Mouse (Mus musculus) MEL-GATA-1-ER (cell line): Measurements from ENCODE around the gene Tmem120a.

ENCODE experiments used
- DNase-seq: peaks from one replicate; pipeline ENCODE4 v3.0.0-alpha.2; 2012; ENCODE audit warnings: low read depth; ENCODE audit errors: extremely low read depth

Tmem120a gene

DNA sequence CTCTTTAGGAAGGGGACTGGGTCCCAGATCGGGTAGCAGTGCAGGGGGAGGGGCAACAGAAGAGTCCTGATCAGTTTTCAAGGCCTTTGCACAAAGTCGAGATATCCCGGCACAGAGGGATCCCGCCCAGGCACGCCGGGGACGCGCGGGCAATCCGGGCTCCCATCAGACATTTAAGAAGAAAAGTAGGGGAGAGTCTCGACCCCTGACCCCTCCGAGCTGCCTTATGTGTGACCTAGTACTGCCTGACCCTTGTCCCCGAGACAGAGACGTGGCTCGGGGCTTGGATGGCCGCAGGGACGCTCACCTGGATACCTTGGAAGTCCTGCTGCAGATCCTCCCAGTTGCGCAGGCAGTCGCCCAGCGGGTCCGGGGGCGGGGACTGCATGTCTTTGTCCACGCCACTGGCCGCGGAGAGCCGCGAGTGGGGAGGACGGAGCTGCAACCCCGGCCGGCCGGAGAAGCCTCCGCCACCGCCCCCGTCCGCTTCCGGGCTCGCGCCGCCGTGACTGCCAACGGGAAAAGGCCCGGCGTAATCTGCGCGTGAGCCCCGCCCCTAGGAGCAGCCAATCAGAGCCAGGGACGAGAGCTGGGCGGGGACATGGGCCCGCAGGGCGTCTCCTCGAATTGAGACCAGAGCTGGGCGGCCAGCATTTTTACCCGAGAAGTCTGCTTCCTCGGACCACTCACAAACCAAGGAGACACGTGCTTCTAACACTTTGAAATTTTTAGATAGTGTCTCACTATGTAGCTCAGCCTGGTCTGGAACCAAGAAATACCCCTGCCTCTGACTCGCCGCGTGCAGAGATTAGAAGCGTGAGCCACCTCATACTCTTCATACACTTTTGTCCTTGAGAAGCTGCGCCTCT, at the start of gene Tmem120a:
Gene Tmem120a (minus strand): TSS at position 708 of the 869 bp plus-strand sequence.
- peak; percentile 63 for DNase-seq

GRCm38 (mm10) chr5:135782901-135783300, 38.7 kb upstream of the Tmem120a start:
- no peak for DNase-seq

DNA sequence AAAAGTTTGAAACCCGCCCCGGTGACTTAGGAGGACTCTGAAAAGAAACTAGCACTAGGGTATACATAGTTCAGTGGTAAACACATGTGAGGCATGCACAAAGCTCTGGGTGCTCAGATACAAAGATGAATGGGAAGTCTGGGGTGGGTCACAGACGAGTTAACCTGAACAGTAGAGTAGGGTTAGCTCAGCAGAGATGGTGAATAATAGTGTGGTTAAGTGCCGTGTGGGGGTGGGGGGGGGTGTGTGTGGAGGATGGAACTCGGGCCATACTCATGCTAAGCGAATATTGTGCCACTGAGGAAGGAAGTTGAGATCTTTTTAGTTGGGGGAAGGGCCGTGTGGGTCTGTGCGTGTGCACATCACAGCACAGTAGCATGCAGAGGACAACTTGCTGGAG, 36.1 kb upstream of the Tmem120a start:
- no peak for DNase-seq

- peak; percentile 99 for DNase-seq
These were observed 34.5 kb upstream of the Tmem120a start, which contains the start of gene Mdh2 for GRCm38 (mm10) chr5:135778471-135779445. Gene Mdh2 (plus strand): TSS chr5:135778480.

- DNase-seq, result no peak
These were observed 33.7 kb upstream of the Tmem120a start, which contains the start of gene Styxl1 for GRCm38 (mm10) chr5:135777796-135778470. Gene Styxl1 (minus strand): TSS chr5:135778385.

GRCm38 (mm10) chr5:135776546-135776945, 32.3 kb upstream of the Tmem120a start:
- no peak for DNase-seq

DNA sequence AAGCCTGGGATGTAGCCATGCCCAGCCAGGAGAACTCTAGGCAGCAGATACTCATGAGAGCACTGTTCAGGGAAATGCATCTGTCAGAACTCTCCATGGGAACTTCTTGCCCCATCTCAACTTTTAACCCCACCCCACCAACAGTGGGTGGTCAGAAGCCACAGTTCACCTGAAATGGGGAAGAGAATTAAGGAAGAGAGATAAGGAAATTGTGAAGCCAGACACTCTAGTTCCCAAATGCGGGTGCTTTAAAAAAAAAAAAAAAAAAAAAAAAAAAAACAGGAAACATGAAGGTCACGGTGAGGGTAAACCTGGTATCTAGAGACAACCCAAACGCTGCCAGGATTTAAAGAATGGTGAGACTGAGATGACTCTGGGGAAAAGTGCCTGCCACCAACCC, 28.3 kb upstream of the Tmem120a start:
- no peak for DNase-seq

DNA sequence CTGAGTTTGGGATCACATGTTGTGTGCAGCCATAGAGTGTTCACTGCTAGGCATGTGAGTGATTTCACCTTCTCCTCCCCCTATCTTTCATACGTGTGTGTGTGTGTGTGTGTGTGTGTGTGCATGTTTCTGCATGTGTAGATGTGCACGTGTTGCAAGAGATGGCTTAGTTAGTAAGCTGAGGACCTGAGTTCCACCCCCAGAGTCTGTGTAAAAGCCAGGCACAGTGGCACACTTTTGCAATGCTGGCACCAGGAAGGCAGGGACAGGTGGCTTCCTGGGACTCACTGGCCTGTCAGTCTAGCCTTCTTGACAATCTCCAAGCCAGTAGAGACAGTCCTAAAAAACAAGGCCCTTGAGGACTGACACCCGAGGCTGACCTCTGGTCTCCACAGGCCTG, 20.7 kb upstream of the Tmem120a start:
- DNase-seq, result no peak

GRCm38 (mm10) chr5:135763526-135763925, 19.3 kb upstream of the Tmem120a start:
- no peak for DNase-seq

DNA sequence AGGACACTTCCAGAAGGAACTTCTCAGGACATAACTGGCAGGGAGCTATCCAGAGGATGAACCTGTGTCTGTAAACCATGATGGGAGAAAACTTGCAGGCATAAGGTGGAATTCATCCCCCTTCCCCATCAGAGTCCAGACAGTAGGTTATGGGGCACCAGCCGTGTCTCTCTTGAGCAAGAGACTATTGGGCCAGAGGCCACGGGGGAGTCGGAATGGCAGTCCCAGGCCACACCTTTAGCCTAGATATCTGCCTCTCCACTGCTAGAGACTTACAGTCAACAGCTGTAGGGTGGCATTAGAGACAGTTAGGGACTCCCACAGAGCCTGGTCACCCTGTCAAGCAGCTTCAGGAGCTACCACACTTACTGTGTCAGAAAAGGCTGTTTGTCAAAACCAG, 17.6 kb upstream of the Tmem120a start:
- no peak for DNase-seq

- no peak for DNase-seq
These were observed 7.3 kb upstream of the Tmem120a start for GRCm38 (mm10) chr5:135751595-135751994.

DNA sequence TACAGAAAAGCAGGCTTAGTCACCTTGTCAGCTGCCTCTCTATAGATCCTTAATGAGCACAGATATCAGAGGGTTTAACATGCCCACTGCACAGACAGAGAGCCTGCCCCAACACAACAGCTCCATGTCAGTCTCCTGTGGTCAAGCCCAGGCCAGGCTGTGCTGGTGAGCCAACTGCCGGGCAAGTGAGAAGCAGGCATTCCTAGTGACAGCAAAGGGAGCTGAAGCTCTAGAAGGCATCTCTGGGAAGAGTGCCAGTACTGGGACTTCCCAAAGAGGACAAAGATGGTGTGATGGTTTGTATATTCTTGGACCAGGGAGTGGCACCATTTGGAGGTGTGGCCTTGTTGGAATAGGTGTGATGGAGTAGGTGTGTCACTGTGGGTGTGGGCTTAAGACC, 6.8 kb upstream of the Tmem120a start:
- no peak for DNase-seq

DNA sequence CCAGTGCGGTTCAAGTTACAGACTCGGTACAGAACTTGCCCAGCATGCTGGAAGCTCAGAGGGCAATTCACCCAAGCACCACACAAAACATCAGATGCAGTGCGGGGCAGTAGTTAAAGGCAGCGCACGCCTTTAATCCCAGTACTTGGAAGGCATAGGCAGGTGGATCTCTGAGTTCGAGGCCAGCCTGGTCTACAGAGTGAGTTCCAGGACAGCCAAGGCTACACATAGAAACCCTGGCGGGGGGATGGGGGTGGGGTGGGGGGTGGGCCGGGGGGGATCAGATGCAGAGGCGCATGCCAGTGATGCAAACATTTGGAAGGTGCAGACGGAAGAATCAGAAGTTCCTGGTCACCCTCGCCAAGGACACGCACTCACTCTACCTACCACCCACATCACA, 494 bp upstream of the Tmem120a start:
- no peak for DNase-seq

GRCm38 (mm10) chr5:135742941-135743740, 1.1 kb downstream of the Tmem120a start:
- DNase-seq, result peak; percentile 13

GRCm38 (mm10) chr5:135742156-135742555, 2.1 kb downstream of the Tmem120a start:
- no peak for DNase-seq

DNA sequence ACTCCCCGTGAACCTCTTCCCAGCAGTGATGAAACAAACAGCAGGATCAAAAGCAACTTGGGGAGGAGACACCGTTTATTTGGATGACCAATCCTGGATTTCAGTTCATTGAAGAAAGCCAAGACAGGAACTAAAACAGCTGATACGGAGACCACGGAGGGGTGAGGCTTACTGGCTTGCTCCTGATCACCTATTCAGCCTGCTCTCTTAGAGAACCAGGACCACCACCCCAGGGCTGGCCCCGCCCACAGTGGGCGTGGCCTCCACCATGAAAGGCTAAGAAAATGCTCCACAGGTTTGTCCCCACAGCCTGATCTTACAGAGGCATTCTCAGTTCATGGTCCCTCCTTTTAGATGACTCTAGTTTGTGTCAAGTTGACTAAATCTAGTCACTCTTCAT, 6.0 kb downstream of the Tmem120a start:
- DNase-seq, result no peak

GRCm38 (mm10) chr5:135737154-135737553, 7.1 kb downstream of the Tmem120a start:
- DNase-seq, result no peak

- DNase-seq, result no peak
These were observed 7.7 kb downstream of the Tmem120a start for GRCm38 (mm10) chr5:135736544-135736943.

- no peak for DNase-seq
These were observed 8.5 kb downstream of the Tmem120a start for GRCm38 (mm10) chr5:135735741-135736140.

DNA sequence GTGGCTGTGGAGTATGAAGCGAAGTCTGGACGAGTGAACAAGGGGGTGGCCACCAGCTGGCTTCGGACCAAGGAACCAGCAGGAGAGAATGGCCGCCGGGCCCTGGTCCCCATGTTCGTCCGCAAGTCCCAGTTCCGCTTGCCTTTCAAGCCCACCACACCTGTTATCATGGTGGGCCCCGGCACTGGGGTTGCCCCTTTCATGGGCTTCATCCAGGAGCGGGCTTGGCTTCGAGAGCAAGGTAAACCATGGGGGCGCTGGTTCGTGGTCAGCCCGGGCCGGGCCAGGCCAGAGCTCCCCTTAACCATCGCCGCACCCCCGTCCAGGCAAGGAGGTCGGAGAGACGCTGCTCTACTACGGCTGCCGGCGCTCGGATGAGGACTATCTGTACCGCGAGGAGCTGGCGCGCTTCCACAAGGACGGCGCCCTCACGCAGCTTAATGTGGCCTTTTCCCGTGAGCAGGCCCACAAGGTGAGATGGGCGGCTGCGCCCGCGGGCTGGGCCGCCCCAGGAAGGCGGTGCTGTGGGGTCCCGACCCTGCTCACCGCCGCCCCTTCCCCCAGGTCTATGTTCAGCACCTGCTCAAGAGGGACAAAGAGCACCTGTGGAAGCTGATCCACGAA, 10.1 kb downstream of the Tmem120a start:
- no peak for DNase-seq
